Mouse (Mus musculus) MEL (cell line): ENCODE data around the gene Nxnl1. TPM values are rescaled to one million over a fixed set of nuclear protein-coding genes. Genes with fewer than 3 reads are reported as not detected.

Source experiments
- DNase-seq: peaks from one replicate; pipeline ENCODE4 v3.0.0; 2011; ENCODE audit warnings: low read depth, low spot score
- H3K27ac ChIP-seq: 2 replicates; pipeline ENCODE4 v1.5.1; 2012; ENCODE audit warnings: low read depth, mild to moderate bottlenecking, control low read depth, low read length, moderate library complexity; ENCODE audit not compliant: control insufficient read depth
- H3K27me3 ChIP-seq, 2 experiments: fragments of 150-350 bp in 1 of 2; sonication (generic) in 1 of 2; 2 replicates each; pipeline ENCODE4 v1.6.1; 2012; ENCODE audit warnings: low read length in 2 of 2, mild to moderate bottlenecking in 2 of 2, improper control_type of control experiment in 1 of 2, moderate library complexity in 1 of 2; ENCODE audit not compliant: insufficient read depth in 2 of 2, control insufficient read depth in 1 of 2
- H3K36me3 ChIP-seq, 2 experiments: 2 replicates each; pipeline ENCODE4 v1.6.1; 2012 to 2014; ENCODE audit warnings: low read length in 2 of 2, improper control_type of control experiment in 1 of 2, inconsistent platforms in 1 of 2, mild to moderate bottlenecking in 1 of 2; ENCODE audit not compliant: insufficient read depth in 2 of 2, control insufficient read depth in 1 of 2
- H3K4me1 ChIP-seq, 2 experiments: fragments of 150-350 bp in 1 of 2; sonication (generic) in 1 of 2; 2 replicates each; pipeline ENCODE4 v1.6.1; 2012; ENCODE audit warnings: low read length in 2 of 2, improper control_type of control experiment in 1 of 2, mild to moderate bottlenecking in 1 of 2; ENCODE audit not compliant: insufficient read depth in 2 of 2, control insufficient read depth in 1 of 2
- H3K4me3 ChIP-seq, 2 experiments: fragments of 150-350 bp in 1 of 2; sonication (generic) in 1 of 2; 2 replicates each; pipeline ENCODE4 v1.5.1; 2012; ENCODE audit warnings: low read depth in 2 of 2, low read length in 2 of 2, mild to moderate bottlenecking in 2 of 2, moderate library complexity in 2 of 2, control low read depth in 1 of 2, improper control_type of control experiment in 1 of 2; ENCODE audit not compliant: control insufficient read depth in 1 of 2, insufficient read depth in 1 of 2
- H3K79me2 ChIP-seq: 2 replicates; pipeline ENCODE4 v1.6.1; 2012; ENCODE audit warnings: mild to moderate bottlenecking, low read length, moderate library complexity; ENCODE audit not compliant: control insufficient read depth, poor library complexity, insufficient read depth
- H3K9ac ChIP-seq: 2 replicates; pipeline ENCODE4 v1.6.1; 2012; ENCODE audit warnings: low read depth, mild to moderate bottlenecking, control low read depth, low read length, moderate library complexity; ENCODE audit not compliant: control insufficient read depth, poor library complexity, severe bottlenecking
- H3K9me3 ChIP-seq: fragments of 150-350 bp; sonication (generic); replicated peaks from 2 replicates; pipeline ENCODE4 v1.6.1; 2012; ENCODE audit warnings: mild to moderate bottlenecking, low read length, improper control_type of control experiment, moderate library complexity; ENCODE audit not compliant: insufficient read depth
- BHLHE40 ChIP-seq: IDR thresholded peaks from 2 replicates; pipeline ENCODE4 v1.6.1; 2012; ENCODE audit warnings: low read depth, mild to moderate bottlenecking, inconsistent platforms, low read length, improper control_type of control experiment, borderline replicate concordance
- CHD1 ChIP-seq: IDR thresholded peaks from 2 replicates; pipeline ENCODE4 v1.6.1; 2012; ENCODE audit warnings: low read depth, mild to moderate bottlenecking, inconsistent platforms, low read length, improper control_type of control experiment
- CHD2 ChIP-seq: IDR thresholded peaks from 2 replicates; pipeline ENCODE4 v1.6.1; 2011; ENCODE audit warnings: low read length, improper control_type of control experiment
- ELF1 ChIP-seq: IDR thresholded peaks from 2 replicates; pipeline ENCODE4 v1.6.1; 2014; ENCODE audit warnings: low read depth, mild to moderate bottlenecking, inconsistent platforms, low read length, improper control_type of control experiment, moderate library complexity
- EP300 ChIP-seq, 2 experiments: IDR thresholded peaks; 2 replicates each; pipeline ENCODE4 v1.6.1; 2011; ENCODE audit warnings: improper control_type of control experiment in 2 of 2, low read length in 2 of 2, low read depth in 1 of 2, mild to moderate bottlenecking in 1 of 2
- ETS1 ChIP-seq: IDR thresholded peaks from 2 replicates; pipeline ENCODE4 v1.6.1; 2012; ENCODE audit warnings: low read depth, mild to moderate bottlenecking, inconsistent platforms, low read length, improper control_type of control experiment, moderate library complexity
- GABPA ChIP-seq: IDR thresholded peaks from 2 replicates; pipeline ENCODE4 v1.6.1; 2012; ENCODE audit warnings: low read depth, mild to moderate bottlenecking, inconsistent platforms, low read length, improper control_type of control experiment, moderate library complexity
- HCFC1 ChIP-seq: IDR thresholded peaks from 2 replicates; pipeline ENCODE4 v1.6.1; 2012; ENCODE audit warnings: low read depth, mild to moderate bottlenecking, inconsistent platforms, low read length, improper control_type of control experiment, moderate library complexity
- JUND ChIP-seq: IDR thresholded peaks from 2 replicates; pipeline ENCODE4 v1.6.1; 2011; ENCODE audit warnings: low read depth, mild to moderate bottlenecking, improper control_type of control experiment, low read length
- KAT2A ChIP-seq: conservative IDR thresholded peaks from 2 replicates; pipeline ENCODE4 v1.6.1; 2012; ENCODE audit warnings: low read depth, low read length, improper control_type of control experiment, inconsistent platforms
- MAFK ChIP-seq: IDR thresholded peaks from 2 replicates; pipeline ENCODE4 v1.6.1; 2011; ENCODE audit warnings: low read depth, mild to moderate bottlenecking, low read length, improper control_type of control experiment, borderline replicate concordance
- MAX ChIP-seq: IDR thresholded peaks from 2 replicates; pipeline ENCODE4 v1.6.1; 2011; ENCODE audit warnings: low read length, improper control_type of control experiment
- MAZ ChIP-seq: IDR thresholded peaks from 2 replicates; pipeline ENCODE4 v1.6.1; 2012; ENCODE audit warnings: low read depth, mild to moderate bottlenecking, inconsistent platforms, low read length, improper control_type of control experiment
- MXI1 ChIP-seq: IDR thresholded peaks from 2 replicates; pipeline ENCODE4 v1.6.1; 2011; ENCODE audit warnings: mild to moderate bottlenecking, low read depth, low read length, improper control_type of control experiment
- MYB ChIP-seq: IDR thresholded peaks from 2 replicates; pipeline ENCODE4 v1.6.1; 2011; ENCODE audit warnings: mild to moderate bottlenecking, low read depth, low read length, improper control_type of control experiment
- MYC ChIP-seq: IDR thresholded peaks from 2 replicates; pipeline ENCODE4 v1.6.1; 2011; ENCODE audit warnings: low read depth, mild to moderate bottlenecking, low read length, improper control_type of control experiment, moderate library complexity
- NELFE ChIP-seq: IDR thresholded peaks from 2 replicates; pipeline ENCODE4 v1.6.1; 2011; ENCODE audit warnings: low read depth, low read length, improper control_type of control experiment
- POLR2A ChIP-seq, 2 experiments: IDR thresholded peaks; 2 replicates each; pipeline ENCODE4 v1.6.1; 2011 to 2012; ENCODE audit warnings: low read length in 2 of 2, mild to moderate bottlenecking in 2 of 2, control low read depth in 1 of 2, improper control_type of control experiment in 1 of 2, low read depth in 1 of 2, moderate library complexity in 1 of 2; ENCODE audit not compliant: control insufficient read depth in 1 of 2, insufficient read depth in 1 of 2, poor library complexity in 1 of 2
- POLR2AphosphoS2 ChIP-seq: IDR thresholded peaks from 2 replicates; pipeline ENCODE4 v1.6.1; 2011; ENCODE audit warnings: low read length, improper control_type of control experiment
- RAD21 ChIP-seq: IDR thresholded peaks from 2 replicates; pipeline ENCODE4 v1.6.1; 2011; ENCODE audit warnings: mild to moderate bottlenecking, low read depth, low read length, improper control_type of control experiment
- RCOR1 ChIP-seq: IDR thresholded peaks from 2 replicates; pipeline ENCODE4 v1.6.1; 2012; ENCODE audit warnings: low read depth, mild to moderate bottlenecking, inconsistent platforms, low read length, improper control_type of control experiment
- SIN3A ChIP-seq: IDR thresholded peaks from 2 replicates; pipeline ENCODE4 v1.6.1; 2012; ENCODE audit warnings: low read length, improper control_type of control experiment, inconsistent platforms
- SMC3 ChIP-seq: IDR thresholded peaks from 2 replicates; pipeline ENCODE4 v1.6.1; 2011; ENCODE audit warnings: low read depth, low read length, improper control_type of control experiment
- TAL1 ChIP-seq: IDR thresholded peaks from 2 replicates; pipeline ENCODE4 v1.6.1; 2012; ENCODE audit warnings: mild to moderate bottlenecking, inconsistent platforms, low read length, moderate library complexity, mixed read lengths
- TBP ChIP-seq: IDR thresholded peaks from 2 replicates; pipeline ENCODE4 v1.8.0; 2011; ENCODE audit warnings: low read depth, low read length, improper control_type of control experiment
- USF2 ChIP-seq, 2 experiments: IDR thresholded peaks; 2 replicates each; pipeline ENCODE4 v1.6.1; 2011 to 2012; ENCODE audit warnings: improper control_type of control experiment in 2 of 2, low read length in 2 of 2, borderline replicate concordance in 1 of 2, inconsistent platforms in 1 of 2, low read depth in 1 of 2, mild to moderate bottlenecking in 1 of 2; ENCODE audit not compliant: insufficient read depth in 1 of 2
- ZC3H11A ChIP-seq: IDR thresholded peaks from 2 replicates; pipeline ENCODE4 v1.6.1; 2012; ENCODE audit warnings: low read depth, mild to moderate bottlenecking, inconsistent platforms, low read length, improper control_type of control experiment
- ZKSCAN1 ChIP-seq: IDR thresholded peaks from 2 replicates; pipeline ENCODE4 v1.6.1; 2012; ENCODE audit warnings: low read depth, mild to moderate bottlenecking, inconsistent platforms, low read length, improper control_type of control experiment, moderate library complexity
- ZMIZ1 ChIP-seq: IDR thresholded peaks from 2 replicates; pipeline ENCODE4 v1.6.1; 2012; ENCODE audit warnings: low read depth, mild to moderate bottlenecking, inconsistent platforms, low read length, improper control_type of control experiment, moderate library complexity
- ZNF384 ChIP-seq: IDR thresholded peaks from 2 replicates; pipeline ENCODE4 v1.6.1; 2012; ENCODE audit warnings: low read depth, mild to moderate bottlenecking, inconsistent platforms, low read length, improper control_type of control experiment
- polyA plus RNA-seq, 2 experiments: library from polyadenylated mRNA; stranded (reverse) in 1 of 2; unstranded in 1 of 2; fragments of >175 nt in 1 of 2; fragments of >200 nt in 1 of 2; gene quantifications; 2 replicates each; pipeline versions ENCODE4 v1.2.1 to v1.2.4; 2012; ENCODE audit warnings: low replicate concordance in 2 of 2, low read depth in 1 of 2; ENCODE audit not compliant: insufficient read length in 2 of 2, insufficient read depth in 1 of 2, missing spikeins in 1 of 2
- total RNA-seq: library from RNA; depleted of rRNA; stranded (reverse); fragments of 300-350 nt; gene quantifications from 2 replicates; pipeline ENCODE4 v1.2.3, GENCODE M21; 2012

The Nxnl1 gene
- total and polyA plus RNA-seq, 3 experiments: 0.04 to 1.2 TPM; not detected in 1

- Histone ChIP-seq H3K9ac (peak within 1 kb of the TSS; percentile 80), H3K27ac (no peak within 1 kb of the TSS), H3K4me3 (peak within 1 kb of the TSS; percentile 74 to 97), H3K36me3 (peaks cover 0 to 14% of the 10 kb centered on the region in 2 experiments; a peak in 2 of 4 replicates)
- peak; percentile 59 for DNase-seq
- TF ChIP-seq KAT2A (no peak), ETS1 (no peak), MXI1 (peak; percentile 14; the same call in 1 of the 2 replicates), TBP (no peak), EP300 (IDR thresholded peaks at IDR 0.05; ENCODE audit: low read depth in 1 of 2, low read length in 2 of 2) (no peak; a peak in 1 of 4 replicates), SIN3A (peak; percentile 17; the same call in 1 of the 2 replicates), HCFC1 (0 out of 2 replicates have a peak, but pooled peaks have one; percentile 26), MYB (no peak), ZMIZ1 (0 out of 2 replicates have a peak, but pooled peaks have one; percentile 52), ZKSCAN1 (no peak), MYC (no peak), TAL1 (no peak), BHLHE40 (no peak), MAX (0 out of 2 replicates have a peak, but pooled peaks have one; percentile 16), ZNF384 (no peak), SMC3 (no peak), CHD2 (no peak), CHD1 (no peak), NELFE (peak; percentile 56; the same call in 1 of the 2 replicates), MAZ (no peak), RAD21 (no peak), GABPA (no peak), POLR2A (IDR thresholded peaks at IDR 0.05; ENCODE audit: control insufficient read depth in 1 of 2, insufficient read depth in 1 of 2, low read depth in 1 of 2, low read length in 2 of 2, poor library complexity in 1 of 2) (peak; percentile 50 to 74; a peak in 2 of 4 replicates), ELF1 (no peak), POLR2AphosphoS2 (no peak), USF2 (IDR thresholded peaks at IDR 0.05; ENCODE audit: borderline replicate concordance in 1 of 2, insufficient read depth in 1 of 2, low read depth in 1 of 2, low read length in 2 of 2) (no peak), MAFK (no peak), ZC3H11A (no peak), RCOR1 (no peak), JUND (no peak)
- TF ChIP-seq, all 39 proteins: peak for 7
- H3K9me3 ChIP-seq: no peaks in the 10 kb centered on the region
- H3K79me2 ChIP-seq: no peaks in the 10 kb centered on the region
- peaks cover 9 to 32% of the 10 kb centered on the region in 2 experiments for H3K4me1 ChIP-seq
- no peaks in the 10 kb centered on the region for H3K27me3 ChIP-seq
Measured at GRCm38 (mm10) chr8:71558071-71558957, 8.1 kb downstream of the Nxnl1 start, which contains the start of gene Tmem221. TSS of gene Tmem221 (minus strand) at chr8:71558871.
